Mouse (Mus musculus) heart, postnatal 0 days (tissue): ENCODE results near the gene Kbtbd4. TPM values are rescaled to one million over a fixed set of nuclear protein-coding genes. Genes with fewer than 3 reads are reported as not detected.
A peak's percentile ranks its signal among the peaks of the same experiment; 100 is the strongest.

Experiments
- ATAC-seq: fragments of 200-750 bp; cut with Nextera tagmentation; 2 replicates; pipeline ENCODE4 v1.8.0; 2017; ENCODE audit warnings: low read depth, moderate number of reproducible peaks, moderate library complexity; ENCODE audit not compliant: insufficient read depth
- DNase-seq: peaks from one replicate; pipeline ENCODE4 v3.0.0-alpha.2; 2016; ENCODE audit warnings: low spot score
- H3K27ac ChIP-seq: fragments of 300-500 bp; sonication (generic); 2 replicates; pipeline ENCODE4 v1.5.1; 2014; ENCODE audit warnings: low read depth, mild to moderate bottlenecking
- H3K27me3 ChIP-seq: fragments of 300-500 bp; sonication (generic); 2 replicates; pipeline ENCODE4 v1.6.1; 2014; ENCODE audit warnings: low read length, mixed read lengths; ENCODE audit not compliant: control insufficient read depth, insufficient read depth
- H3K36me3 ChIP-seq: fragments of 300-500 bp; sonication (generic); replicated peaks from 2 replicates; pipeline ENCODE4 v1.6.1; 2014; ENCODE audit warnings: low read length, mixed read lengths; ENCODE audit not compliant: control insufficient read depth, insufficient read depth
- H3K4me1 ChIP-seq: fragments of 300-500 bp; sonication (generic); 2 replicates; pipeline ENCODE4 v1.6.1; 2014; ENCODE audit warnings: antibody characterized with exemption; ENCODE audit not compliant: control insufficient read depth, insufficient read depth
- H3K4me2 ChIP-seq: fragments of 300-500 bp; sonication (generic); 2 replicates; pipeline ENCODE4 v1.6.1; 2014; ENCODE audit warnings: low read depth, mild to moderate bottlenecking, low read length, moderate library complexity
- H3K4me3 ChIP-seq: fragments of 300-500 bp; sonication (generic); 2 replicates; pipeline ENCODE4 v1.5.1; 2014; ENCODE audit warnings: low read depth, low read length
- H3K9ac ChIP-seq: fragments of 300-500 bp; sonication (generic); replicated peaks from 2 replicates; pipeline ENCODE4 v1.6.1; 2014; ENCODE audit warnings: low read depth, low read length, mixed read lengths
- H3K9me3 ChIP-seq: fragments of 300-500 bp; sonication (generic); replicated peaks from 2 replicates; pipeline ENCODE4 v1.6.1; 2016; ENCODE audit warnings: low read length; ENCODE audit not compliant: control insufficient read depth
- CTCF ChIP-seq: IDR thresholded peaks from 2 replicates; pipeline ENCODE4 v1.5.1; 2016; ENCODE audit warnings: antibody characterized with exemption, control low read depth, low read depth
- EP300 ChIP-seq: IDR thresholded peaks from 2 replicates; pipeline ENCODE4 v1.6.1; 2016; ENCODE audit warnings: antibody characterized with exemption, low read depth
- WGBS: fragments of 180-500 bp; shearing (Covaris S2); extraction: QIAGEN DNeasy Blood & Tissue Kit; methylation state at CpG from one replicate; pipeline ENCODE4 v1.1.7; 2014; 5-methylcytosine and 5-hydroxymethylcytosine counted together
- polyA plus RNA-seq: library from polyadenylated mRNA; unstranded; fragments of >200 nt; fragmentation: Nextera tagmentation; extraction: Ambion mirVana; gene quantifications from 2 replicates; pipeline ENCODE4 v1.2.1, GENCODE M21; 2015
- total RNA-seq: library from RNA; depleted of rRNA; stranded (reverse); fragments of >200 nt; gene quantifications from 2 replicates; pipeline ENCODE4 v1.2.3, GENCODE M21; 2014; ENCODE audit warnings: low replicate concordance

Kbtbd4 gene
- total and polyA plus RNA-seq, 2 experiments from 2014 or later: 17.8 to 19.5 TPM

GRCm38 (mm10) chr2:90917233-90917998, 12.9 kb downstream of the Kbtbd4 start:
- no peaks in the 10 kb centered on the region for H3K27me3 ChIP-seq
- peak; percentile 87 for ATAC-seq
- no peak for TF ChIP-seq CTCF
- TF ChIP-seq EP300: no peak
- H3K36me3 ChIP-seq: peaks cover 16% of the 10 kb centered on the region
- peak overlapping the region; percentile 97 for H3K27ac ChIP-seq
- H3K4me2 ChIP-seq: peak overlapping the region; percentile 78
- no peaks in the 10 kb centered on the region for H3K9me3 ChIP-seq
- H3K4me1 ChIP-seq: peaks cover 39% of the 10 kb centered on the region
- DNase-seq: peak; percentile 77
- peak overlapping the region; percentile 99 for H3K9ac ChIP-seq
- H3K4me3 ChIP-seq: peak overlapping the region; percentile 78
- WGBS: under 1% methylated on average over 70 of the region's 73 CpGs

DNA sequence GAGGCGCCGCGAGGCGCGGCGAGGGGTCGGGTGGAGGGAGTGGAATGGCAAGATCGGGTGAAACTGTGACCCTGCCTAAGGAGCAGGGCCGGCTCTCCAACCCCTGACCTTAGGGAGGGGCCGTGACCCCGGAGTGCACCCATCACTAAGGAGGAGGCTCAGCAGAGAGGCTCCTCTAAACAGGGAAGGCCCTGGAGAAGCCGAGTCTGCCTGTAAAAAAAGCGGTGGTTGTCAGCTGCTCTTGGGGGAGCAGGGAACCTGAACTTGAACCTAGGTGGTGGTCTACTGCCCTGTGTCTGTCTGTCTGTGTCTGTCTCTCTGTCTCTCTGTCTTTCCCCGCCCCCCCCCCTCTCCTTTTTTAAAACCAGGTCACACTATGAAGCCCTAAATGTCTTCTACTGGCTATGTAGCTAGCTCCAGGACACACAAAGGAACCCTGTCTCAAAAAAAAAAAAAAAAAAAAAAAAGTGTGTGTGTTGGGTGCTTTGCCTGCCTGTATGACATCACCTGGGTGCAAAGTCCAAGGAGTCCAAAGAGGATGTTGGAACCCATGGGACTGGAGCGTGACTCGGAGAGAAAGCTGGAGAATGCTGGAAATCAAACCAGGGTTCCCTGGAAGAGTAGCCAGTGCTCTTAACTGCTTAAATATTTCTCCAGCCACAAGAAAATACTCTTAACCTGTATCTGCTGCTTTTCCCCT, 13.6 kb downstream of the Kbtbd4 start:
- Histone ChIP-seq H3K27me3 (no peaks in the 10 kb centered on the region), H3K36me3 (peaks cover 8% of the 10 kb centered on the region), H3K9ac (peak overlapping the region; percentile 99), H3K4me1 (peaks cover 39% of the 10 kb centered on the region), H3K27ac (peak overlapping the region; percentile 97), H3K4me2 (peak overlapping the region; percentile 78), H3K4me3 (peak overlapping the region; percentile 78), H3K9me3 (no peaks in the 10 kb centered on the region)
- WGBS: 4% methylated on average over 15 of the region's 16 CpGs
- TF ChIP-seq EP300 (no peak; the same call in 1 of the 2 replicates), CTCF (no peak)
- DNase-seq (no peak), ATAC-seq (no peak; the same call in 1 of the 2 replicates)

- Histone ChIP-seq H3K4me1 (peaks cover 22% of the 10 kb centered on the region), H3K36me3 (no peaks in the 10 kb centered on the region), H3K4me2 (no peak overlapping the region), H3K9me3 (no peaks in the 10 kb centered on the region), H3K4me3 (no peak overlapping the region), H3K27me3 (no peaks in the 10 kb centered on the region), H3K27ac (peak overlapping the region; percentile 64), H3K9ac (peak overlapping the region; percentile 29; the same call in 1 of the 2 replicates)
- 29% methylated on average over 1 of the region's 1 CpGs for WGBS
- ATAC-seq (no peak), DNase-seq (peak; percentile 43)
- TF ChIP-seq CTCF: no peak
- no peak for TF ChIP-seq EP300
Measured at GRCm38 (mm10) chr2:90921178-90921577, 16.6 kb downstream of the Kbtbd4 start.

DNA sequence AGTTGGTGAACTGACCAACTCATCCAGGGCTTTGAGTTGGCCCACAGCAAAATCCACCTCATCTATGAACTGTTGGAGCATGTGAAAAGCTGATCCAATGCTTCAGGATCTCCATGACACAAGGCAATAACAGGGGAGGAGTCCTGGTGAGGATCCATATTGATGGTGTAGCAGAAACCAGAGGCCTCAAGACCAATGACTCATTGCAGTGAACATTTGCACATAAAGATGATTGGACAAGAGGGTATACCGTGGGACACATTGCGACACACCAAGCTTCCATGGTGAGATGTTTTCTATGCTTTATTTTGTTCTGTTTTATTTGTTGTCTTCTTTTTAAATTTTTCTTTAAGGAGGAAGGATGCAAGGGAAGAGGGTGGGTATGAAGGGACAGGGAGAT, 18.1 kb downstream of the Kbtbd4 start:
- Histone ChIP-seq H3K4me2 (no peak overlapping the region), H3K27me3 (no peaks in the 10 kb centered on the region), H3K4me1 (peaks cover 19% of the 10 kb centered on the region), H3K9me3 (no peaks in the 10 kb centered on the region), H3K4me3 (no peak overlapping the region), H3K9ac (no peak overlapping the region), H3K36me3 (no peaks in the 10 kb centered on the region), H3K27ac (no peak overlapping the region)
- no peak for TF ChIP-seq CTCF
- no peak for TF ChIP-seq EP300
- no peak for ATAC-seq
- 91% methylated on average over 2 of the region's 2 CpGs for WGBS
- DNase-seq: no peak

GRCm38 (mm10) chr2:90928566-90928965, 24.0 kb downstream of the Kbtbd4 start:
- Histone ChIP-seq H3K27me3 (no peaks in the 10 kb centered on the region), H3K36me3 (no peaks in the 10 kb centered on the region), H3K4me3 (no peak overlapping the region), H3K4me1 (no peaks in the 10 kb centered on the region), H3K27ac (no peak overlapping the region), H3K9ac (no peak overlapping the region), H3K4me2 (no peak overlapping the region), H3K9me3 (no peaks in the 10 kb centered on the region)
- 87% methylated on average over 13 of the region's 13 CpGs for WGBS
- DNase-seq: no peak
- no peak for ATAC-seq
- TF ChIP-seq EP300 (no peak), CTCF (no peak)
